Mouse (Mus musculus) liver, embryonic 14.5 days (tissue): ENCODE results near the gene Calcoco1.

Experiments used
- CTCF ChIP-seq: IDR thresholded peaks from 2 replicates; pipeline ENCODE4 v1.5.1; 2016; ENCODE audit warnings: antibody characterized with exemption, low read depth, control low read depth
- EP300 ChIP-seq: IDR thresholded peaks from 2 replicates; pipeline ENCODE4 v1.6.1; 2016; ENCODE audit warnings: antibody characterized with exemption, low read depth

DNA sequence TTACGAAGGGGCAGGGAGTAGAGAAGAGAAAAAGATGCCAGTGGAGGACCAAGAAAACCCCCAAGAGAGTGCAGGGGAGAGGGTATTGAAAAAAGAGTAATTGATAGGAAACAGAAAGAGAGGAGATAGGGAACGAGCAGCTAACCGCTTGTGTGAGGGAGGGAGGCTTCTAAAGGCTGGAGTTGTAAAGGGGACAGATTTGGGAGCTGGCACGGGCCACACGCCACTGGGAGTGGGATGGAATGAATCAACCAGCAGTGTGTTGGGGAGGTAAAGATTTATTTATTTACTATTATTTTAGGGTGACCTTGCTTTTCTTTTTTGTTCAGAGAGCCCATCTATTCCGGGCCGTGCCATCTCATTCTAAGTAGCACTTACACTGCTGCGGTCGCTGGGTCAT, 22.9 kb upstream of the Calcoco1 start:
- TF ChIP-seq EP300 (no peak), CTCF (no peak)
